9 mouse cellular contexts compared by ENCODE assay signal in genomic region chr15:12245580-12246359, GRCm38 (mm10). TPM values are rescaled to one million over a fixed set of nuclear protein-coding genes. Genes with fewer than 3 reads are reported as not detected.
DNase-seq lines count a peak whose midpoint lies in the region; ATAC-seq lines count a peak whose summit lies in the region.
"Had no signal": no experiment of that assay in that cellular context is flagged by ENCODE, and none has a peak within 500 bp of the region (broad histone marks: within the 10 kb centered on the region; RNA-seq: fewer than 3 reads in every experiment).

No protein-coding gene starts in this region.

- H3K9ac ChIP-seq in liver, embryonic 15.5 days, result no peak overlapping the region

- intact Hi-C loops in left cerebral cortex, postnatal 10 days (cut with DNase I), result loop anchor here (5.0 kb wide), 1 partner anchor 38 kb away; the partner anchor contains the start of gene Mtmr12

- H3K4me1 ChIP-seq in erythroblast, embryonic 14.5 days (ENCODE audit: control insufficient read depth), result peaks cover 27% of the 10 kb centered on the region
- H3K4me1 ChIP-seq in liver, embryonic 15.5 days (replicated peaks), result peaks cover 29% of the 10 kb centered on the region
- peaks cover 14% of the 10 kb centered on the region; the same call in 1 of the 2 replicates for H3K4me1 ChIP-seq in hindbrain, embryonic 10.5 days (replicated peaks)

- no peaks in the 10 kb centered on the region for H3K27me3 ChIP-seq in erythroblast, embryonic 14.5 days (ENCODE audit: control insufficient read depth)
- no peaks in the 10 kb centered on the region for H3K27me3 ChIP-seq in liver, embryonic 15.5 days
- no peaks in the 10 kb centered on the region for H3K27me3 ChIP-seq in hindbrain, embryonic 10.5 days (ENCODE audit: insufficient read depth, poor library complexity, severe bottlenecking)

- H3K27ac ChIP-seq in liver, embryonic 15.5 days (replicated peaks), result peak overlapping the region; percentile 76
- no peak overlapping the region for H3K27ac ChIP-seq in hindbrain, embryonic 10.5 days
- H3K27ac ChIP-seq: embryonic facial prominence, embryonic 10.5 days had no signal

- peak; percentile 85 for ATAC-seq in liver, embryonic 15.5 days (ENCODE audit: insufficient read depth)

- DNase-seq in left cerebral cortex, adult 11 months (ENCODE audit: low spot score), result peak; percentile 50
- DNase-seq in left cerebral cortex, postnatal 10 days (ENCODE audit: extremely low spot score in 1 of 2, low spot score in 2 of 2), result no peak
- peak; percentile 50 for DNase-seq in NIH3T3 (ENCODE audit: low read depth)
- DNase-seq in hindbrain, embryonic 10.5 days (ENCODE audit: low spot score), result no peak
- no peak for DNase-seq in adrenal gland, postnatal 25 days
- DNase-seq: gastrocnemius, postnatal 10 days had no signal

- WGBS in liver, embryonic 15.5 days (ENCODE audit: insufficient replicate concordance), result 18% methylated on average over 6 of the region's 6 CpGs
- WGBS in hindbrain, embryonic 10.5 days, result 82% methylated on average over 6 of the region's 6 CpGs

- H3K36me3 ChIP-seq in erythroblast, embryonic 14.5 days (ENCODE audit: control insufficient read depth), result peaks cover 61% of the 10 kb centered on the region
- peaks cover 27% of the 10 kb centered on the region for H3K36me3 ChIP-seq in liver, embryonic 15.5 days (replicated peaks)
- H3K36me3 ChIP-seq in hindbrain, embryonic 10.5 days, result peaks cover 32% of the 10 kb centered on the region

- H3K9me3 ChIP-seq in erythroblast, embryonic 14.5 days (ENCODE audit: control insufficient read depth, low read length), result no peaks in the 10 kb centered on the region
- H3K9me3 ChIP-seq in liver, embryonic 15.5 days (replicated peaks), result no peaks in the 10 kb centered on the region
- H3K9me3 ChIP-seq in hindbrain, embryonic 10.5 days, result no peaks in the 10 kb centered on the region
- H3K9me3 ChIP-seq: embryonic facial prominence, embryonic 10.5 days had no signal

- H3K4me3 ChIP-seq in erythroblast, embryonic 14.5 days (replicated peaks), result peak overlapping the region; percentile 28
- no peak overlapping the region for H3K4me3 ChIP-seq in liver, embryonic 15.5 days (replicated peaks)
- H3K4me3 ChIP-seq in hindbrain, embryonic 10.5 days, result no peak overlapping the region
- H3K4me3 ChIP-seq: embryonic facial prominence, embryonic 10.5 days had no signal

- H3K4me2 ChIP-seq in liver, embryonic 15.5 days, result peak overlapping the region; percentile 52

RNA-seq across cellular contexts. Expression of gene Mtmr12, which starts 40.9 kb away (rescaled TPM):
- total RNA-seq in left cerebral cortex, postnatal 10 days (2021), result 10 to 100 TPM; 16.3 to 17.6 TPM
- 0.16 and 0.30 TPM in 2 replicates for polyA plus RNA-seq in erythroblast, embryonic 14.5 days (2012)
- 7.2 and 8.1 TPM in 2 replicates for polyA plus RNA-seq in liver, embryonic 15.5 days (2015; fragmentation: Nextera tagmentation; extraction: Ambion mirVana)
- polyA plus RNA-seq in hindbrain, embryonic 10.5 days (2016; fragmentation: Nextera tagmentation; extraction: Ambion mirVana), result 15.1 and 17.9 TPM in 2 replicates
- total RNA-seq in adrenal gland, postnatal 25 days (2021), result 15.7 and 23.0 TPM in 2 replicates

Comparison
In these comparisons a context has a peak if more than half of its experiments do, and no peak if none do; other contexts are left out.
1. DNase-seq: peak in left cerebral cortex, adult 11 months (single experiment) and NIH3T3 (single experiment); none in left cerebral cortex, postnatal 10 days (0 of 2), hindbrain, embryonic 10.5 days (single experiment) and adrenal gland, postnatal 25 days (single experiment).